Mouse (Mus musculus) cortical plate, adult 2 months (tissue): Measurements from ENCODE around the gene Ppm1l.

Source experiments
- CTCF ChIP-seq: fragments of 200-500 bp; IDR thresholded peaks from 2 replicates; pipeline ENCODE4 v1.5.1; 2011; ENCODE audit warnings: mild to moderate bottlenecking, control low read depth, low read length; ENCODE audit not compliant: insufficient read depth; ENCODE audit errors: extremely low read depth
- POLR2A ChIP-seq: fragments of 200-500 bp; IDR thresholded peaks from 2 replicates; pipeline ENCODE4 v1.6.1; 2011; ENCODE audit warnings: mild to moderate bottlenecking, low read length, control low read depth; ENCODE audit not compliant: insufficient read depth; ENCODE audit errors: extremely low read depth

DNA sequence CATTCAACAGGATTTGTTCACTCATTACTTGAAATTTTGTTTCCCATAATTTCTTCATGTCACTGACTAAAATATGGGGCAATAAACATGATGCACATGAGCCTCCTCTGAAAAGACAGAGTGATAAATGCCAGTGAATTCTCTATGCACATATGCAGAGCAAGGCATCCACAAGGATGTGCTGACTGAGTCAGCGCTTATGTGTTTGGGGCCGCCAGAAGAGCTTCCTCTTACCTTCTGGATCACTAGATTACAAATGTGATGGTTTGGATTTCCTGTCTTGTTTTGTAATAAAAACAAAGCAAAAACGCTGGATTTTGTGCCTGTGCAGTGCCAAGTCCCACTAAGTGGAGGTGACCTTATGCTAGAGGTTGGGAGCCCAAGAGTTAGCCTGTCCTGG, 260.1 kb downstream of the Ppm1l start:
- TF ChIP-seq CTCF: no peak
- no peak for TF ChIP-seq POLR2A
